ENCODE assay signal across 19 mouse cellular contexts in the genomic region with DNA sequence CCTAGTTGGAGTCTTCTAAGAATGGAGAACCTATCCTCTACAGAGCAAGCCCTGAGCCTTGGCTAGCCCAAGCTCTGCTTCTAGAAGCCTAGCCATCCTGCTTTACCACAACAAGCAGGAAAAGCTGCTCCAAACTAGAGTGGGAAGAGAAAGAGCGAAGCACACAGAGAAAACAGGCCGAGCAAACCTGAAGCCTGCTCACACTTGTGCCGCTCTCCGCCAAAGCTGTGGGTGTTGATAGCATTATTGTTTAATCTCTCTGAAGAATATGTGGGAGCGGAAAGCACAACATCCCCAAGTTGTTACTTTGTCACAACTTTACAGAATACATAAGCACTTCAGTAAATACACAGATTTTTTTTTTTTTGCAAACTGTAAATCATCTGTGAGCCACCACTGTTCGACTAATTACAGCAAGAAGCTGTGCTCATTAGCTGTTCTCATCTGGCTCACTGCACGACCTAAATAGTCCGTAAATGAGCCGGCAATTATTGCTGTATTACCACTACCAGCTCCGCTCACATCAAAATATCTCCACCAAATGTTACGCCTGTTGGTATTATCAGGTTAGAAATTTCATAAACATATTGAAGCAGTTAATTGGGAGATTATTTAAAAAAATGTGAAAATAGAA.
A peak's percentile ranks its signal among the peaks of the same experiment; 100 is the strongest.
DNase-seq lines count a peak whose midpoint lies in the region; ATAC-seq and TF ChIP-seq lines count a peak whose summit lies in the region.
"Had no signal": no experiment of that assay in that cellular context is flagged by ENCODE, and none has a peak within 500 bp of the region (broad histone marks: within the 10 kb centered on the region; RNA-seq: fewer than 3 reads in every experiment).

No protein-coding gene starts in this region.

- no peak for TF ChIP-seq POLR2A in brain, embryonic 14.5 days (IDR thresholded peaks at IDR 0.05; ENCODE audit: borderline replicate concordance, extremely low read depth, insufficient read depth, insufficient read length, poor library complexity, severe bottlenecking)

- peak; percentile 76; the same call in 1 of the 2 replicates for ATAC-seq in hindbrain, embryonic 15.5 days (ENCODE audit: low FRiP score, low read depth)
- peak; percentile 93 for ATAC-seq in forebrain, embryonic 16.5 days

- H3K9ac ChIP-seq in hindbrain, embryonic 15.5 days: no peak overlapping the region
- no peak overlapping the region for H3K9ac ChIP-seq in forebrain, embryonic 16.5 days (replicated peaks; ENCODE audit: low read depth, low read length)
- H3K9ac ChIP-seq: embryonic facial prominence, embryonic 13.5 days; heart, embryonic 15.5 days had no signal

- H3K4me2 ChIP-seq in hindbrain, embryonic 15.5 days: no peak overlapping the region
- H3K4me2 ChIP-seq in forebrain, embryonic 16.5 days (ENCODE audit: low read length): peak overlapping the region; percentile 37
- H3K4me2 ChIP-seq: embryonic facial prominence, embryonic 13.5 days; heart, embryonic 15.5 days had no signal

- no peaks in the 10 kb centered on the region for H3K9me3 ChIP-seq in hindbrain, embryonic 15.5 days
- no peaks in the 10 kb centered on the region for H3K9me3 ChIP-seq in hindbrain, embryonic 10.5 days
- no peaks in the 10 kb centered on the region for H3K9me3 ChIP-seq in forebrain, embryonic 16.5 days (ENCODE audit: control insufficient read depth, low read length)
- H3K9me3 ChIP-seq: embryonic facial prominence, embryonic 13.5 days; heart, embryonic 15.5 days had no signal

- no peaks in the 10 kb centered on the region for H3K27me3 ChIP-seq in hindbrain, embryonic 15.5 days
- H3K27me3 ChIP-seq in hindbrain, embryonic 10.5 days (ENCODE audit: insufficient read depth, poor library complexity, severe bottlenecking): no peaks in the 10 kb centered on the region
- H3K27me3 ChIP-seq in forebrain, embryonic 16.5 days (replicated peaks; ENCODE audit: control insufficient read depth, insufficient read depth, low read length): no peaks in the 10 kb centered on the region
- H3K27me3 ChIP-seq: embryonic facial prominence, embryonic 13.5 days; heart, embryonic 15.5 days had no signal

- no peak for TF ChIP-seq CTCF in brain, embryonic 14.5 days (IDR thresholded peaks at IDR 0.05; ENCODE audit: borderline replicate concordance, extremely low read depth, insufficient read depth, insufficient read length)

- DNase-seq in hindbrain, embryonic 10.5 days (ENCODE audit: low spot score): no peak
- peak; percentile 92 for DNase-seq in brain, embryonic 14.5 days (ENCODE audit: low read depth)
- peak; percentile 78 for DNase-seq in retina, embryonic 14.5 days (ENCODE audit: low spot score)
- DNase-seq in spleen, adult 12 weeks (ENCODE audit: low spot score): no peak
- no peak for DNase-seq in kidney, adult 8-10 months
- DNase-seq: adrenal gland, postnatal 25 days; cerebellum, adult 8-10 months; heart, adult 2 months; kidney, adult 9 months; left cerebral cortex, postnatal 4 days; lung, adult 18-20 months; lung, postnatal 36 days; right cerebral cortex, postnatal 14 days; thymus, postnatal 25 days had no signal

- H3K4me1 ChIP-seq in hindbrain, embryonic 15.5 days (replicated peaks): 0 out of 2 replicates have a peak, but pooled peaks cover 2% of the 10 kb centered on the region
- H3K4me1 ChIP-seq in hindbrain, embryonic 10.5 days (replicated peaks): no peaks in the 10 kb centered on the region
- peaks cover 8% of the 10 kb centered on the region; the same call in 1 of the 2 replicates for H3K4me1 ChIP-seq in forebrain, embryonic 16.5 days (replicated peaks; ENCODE audit: control insufficient read depth, insufficient read depth, low read length)
- H3K4me1 ChIP-seq: embryonic facial prominence, embryonic 13.5 days; heart, embryonic 15.5 days had no signal

- H3K36me3 ChIP-seq in hindbrain, embryonic 15.5 days: no peaks in the 10 kb centered on the region
- H3K36me3 ChIP-seq in hindbrain, embryonic 10.5 days: no peaks in the 10 kb centered on the region
- H3K36me3 ChIP-seq in forebrain, embryonic 16.5 days (ENCODE audit: control insufficient read depth, insufficient read depth): no peaks in the 10 kb centered on the region
- H3K36me3 ChIP-seq: embryonic facial prominence, embryonic 13.5 days; heart, embryonic 15.5 days had no signal

- H3K27ac ChIP-seq in hindbrain, embryonic 15.5 days (replicated peaks): no peak overlapping the region
- no peak overlapping the region for H3K27ac ChIP-seq in hindbrain, embryonic 10.5 days
- H3K27ac ChIP-seq in forebrain, embryonic 16.5 days (ENCODE audit: low read length): 0 out of 2 replicates have a peak overlapping the region, but pooled peaks have one; percentile 15
- H3K27ac ChIP-seq: embryonic facial prominence, embryonic 13.5 days; heart, adult 2 months; heart, embryonic 15.5 days; stomach, postnatal 0 days had no signal

- H3K4me3 ChIP-seq in hindbrain, embryonic 15.5 days: no peak overlapping the region
- no peak overlapping the region for H3K4me3 ChIP-seq in hindbrain, embryonic 10.5 days
- no peak overlapping the region for H3K4me3 ChIP-seq in forebrain, embryonic 16.5 days (replicated peaks; ENCODE audit: low read length)
- H3K4me3 ChIP-seq: embryonic facial prominence, embryonic 13.5 days; heart, adult 2 months; heart, embryonic 15.5 days had no signal

- 65% methylated on average over 11 of the region's 11 CpGs for WGBS in hindbrain, embryonic 15.5 days
- 89% methylated on average over 11 of the region's 11 CpGs for whole genome bisulfite sequencing in hindbrain, embryonic 10.5 days
- 26% methylated on average over 11 of the region's 11 CpGs for WGBS in forebrain, embryonic 16.5 days

Comparison
In these comparisons a context has a peak if more than half of its experiments do, and no peak if none do; other contexts are left out.
1. DNase-seq: peak in brain, embryonic 14.5 days (single experiment) and retina, embryonic 14.5 days (single experiment); none in hindbrain, embryonic 10.5 days (single experiment), spleen, adult 12 weeks (single experiment) and kidney, adult 8-10 months (0 of 2).